Mouse (Mus musculus) testis, adult 2 months (tissue): ENCODE results near the gene Fam187a.
A peak's percentile ranks its signal among the peaks of the same experiment; 100 is the strongest.

ENCODE experiments used
- CTCF ChIP-seq: fragments of 200-500 bp; IDR thresholded peaks from 2 replicates; pipeline ENCODE4 v1.5.1; 2012; ENCODE audit warnings: low read depth, mild to moderate bottlenecking, inconsistent platforms, low read length, moderate library complexity; ENCODE audit not compliant: control insufficient read depth, insufficient read depth, insufficient replicate concordance
- POLR2A ChIP-seq: fragments of 200-500 bp; IDR thresholded peaks from 2 replicates; pipeline ENCODE4 v1.6.1; 2012; ENCODE audit warnings: low read depth, mild to moderate bottlenecking, inconsistent platforms, low read length, moderate library complexity; ENCODE audit not compliant: control insufficient read depth

GRCm38 (mm10) chr11:102900763-102901162 is 15.8 kb downstream of the Fam187a start, which contains the start of gene Gfap:
- TF ChIP-seq POLR2A: no peak
- TF ChIP-seq CTCF: peak; percentile 84; the same call in 1 of the 2 replicates
